Mouse (Mus musculus): ENCODE measurements at regions not wholly inside any gene's neighbourhood (a gene's known extent, or its start where the extent isn't known, plus 50 kb on each side); places are given as distances from the start of the nearest gene placed in this dataset.

DNA sequence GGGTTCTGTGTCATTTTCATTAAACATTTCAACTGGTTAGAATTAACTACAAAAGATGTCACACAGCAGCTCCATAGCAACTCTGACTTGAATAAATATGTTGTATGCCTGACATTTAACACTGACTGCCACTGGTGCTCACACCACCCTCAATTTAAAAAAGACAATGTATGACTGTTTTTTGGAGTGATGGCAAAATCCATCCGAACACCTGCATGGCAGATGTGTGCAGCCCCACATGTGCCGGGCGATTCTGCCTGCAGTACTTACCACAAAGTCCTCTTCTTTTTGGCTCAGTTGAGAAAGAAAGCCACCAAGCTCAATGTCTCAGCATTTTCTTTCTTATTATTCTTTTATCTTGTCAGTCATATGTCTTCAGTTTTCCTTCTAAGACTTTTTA lies 199.4 kb downstream of the 4930544G11Rik start:
- no peak overlapping the region for H3K4me2 ChIP-seq (replicated peaks; ENCODE audit: low read depth)
- H3K27me3 ChIP-seq (replicated peaks; ENCODE audit: control insufficient read depth, insufficient read depth, low read length): no peaks in the 10 kb centered on the region
- H3K27ac ChIP-seq (ENCODE audit: low read depth, low read length): no peak overlapping the region
- H3K9me3 ChIP-seq (ENCODE audit: control insufficient read depth): no peaks in the 10 kb centered on the region
- H3K4me1 ChIP-seq (replicated peaks; ENCODE audit: control insufficient read depth, insufficient read depth, low read length): no peaks in the 10 kb centered on the region
- no peak overlapping the region for H3K4me3 ChIP-seq (ENCODE audit: low read depth, low read length)
- H3K36me3 ChIP-seq (ENCODE audit: control insufficient read depth, insufficient read depth): no peaks in the 10 kb centered on the region
- 92% methylated on average over 3 of the region's 3 CpGs for WGBS
- no peak for ATAC-seq
- H3K9ac ChIP-seq (ENCODE audit: low read depth, low read length): no peak overlapping the region
- no peak for TF ChIP-seq CTCF (IDR thresholded peaks at IDR 0.05; ENCODE audit: low read depth)

DNA sequence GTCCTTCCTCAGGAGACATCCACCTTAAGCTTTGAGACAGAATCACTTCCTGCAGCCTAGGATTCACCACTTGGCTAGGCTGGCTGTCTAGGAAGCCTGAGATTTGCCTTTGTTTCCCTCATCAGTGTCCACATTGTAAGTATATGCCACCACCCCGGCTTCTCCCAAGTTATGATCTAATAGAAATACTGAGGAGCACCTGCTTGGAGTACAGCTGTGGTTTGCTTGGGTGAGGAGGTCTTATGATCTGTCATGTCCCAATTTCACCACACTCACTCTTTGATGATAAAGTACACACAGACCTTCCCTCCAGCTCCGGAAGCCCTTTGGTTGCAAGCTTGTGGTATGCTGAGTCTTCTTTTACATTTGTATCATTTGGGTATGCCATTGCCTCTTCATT lies 202.4 kb downstream of the 4930544G11Rik start:
- no peak overlapping the region for H3K4me3 ChIP-seq (ENCODE audit: low read depth, low read length)
- no peak for ATAC-seq

DNA sequence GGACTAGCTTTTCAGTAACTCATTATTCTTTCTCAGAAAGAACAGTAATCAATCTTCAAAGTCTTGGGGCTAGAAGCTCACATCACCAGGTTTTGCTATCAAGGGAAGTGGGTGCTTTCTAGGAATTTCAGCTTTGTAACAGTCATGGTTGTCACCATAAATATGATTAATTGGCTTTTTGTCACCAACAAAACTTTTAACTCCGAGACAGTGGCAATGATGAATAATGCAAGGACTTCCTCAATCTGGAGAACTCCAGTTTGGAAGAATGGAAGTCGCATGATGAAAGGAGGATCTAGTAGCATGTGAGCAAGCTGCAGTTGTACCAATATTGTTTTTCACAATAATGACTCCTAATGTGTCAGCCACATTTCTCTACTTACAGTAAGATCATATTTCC lies 208.4 kb downstream of the 4930544G11Rik start:
- Histone ChIP-seq H3K4me2 (replicated peaks; ENCODE audit: low read depth) (no peak overlapping the region), H3K4me1 (replicated peaks; ENCODE audit: control insufficient read depth, insufficient read depth, low read length) (no peaks in the 10 kb centered on the region), H3K9me3 (ENCODE audit: control insufficient read depth) (no peaks in the 10 kb centered on the region), H3K4me3 (ENCODE audit: low read depth, low read length) (no peak overlapping the region), H3K27ac (ENCODE audit: low read depth, low read length) (no peak overlapping the region), H3K27me3 (replicated peaks; ENCODE audit: control insufficient read depth, insufficient read depth, low read length) (no peaks in the 10 kb centered on the region), H3K36me3 (ENCODE audit: control insufficient read depth, insufficient read depth) (no peaks in the 10 kb centered on the region), H3K9ac (ENCODE audit: low read depth, low read length) (no peak overlapping the region)
- no peak for TF ChIP-seq CTCF (IDR thresholded peaks at IDR 0.05; ENCODE audit: low read depth)
- ATAC-seq: no peak
- WGBS: 60% methylated on average over 2 of the region's 2 CpGs

More for the DNA sequence above, 202.4 kb downstream of the 4930544G11Rik start:
- TF ChIP-seq CTCF (IDR thresholded peaks at IDR 0.05; ENCODE audit: low read depth): no peak
- Histone ChIP-seq H3K4me1 (replicated peaks; ENCODE audit: control insufficient read depth, insufficient read depth, low read length) (no peaks in the 10 kb centered on the region), H3K36me3 (ENCODE audit: control insufficient read depth, insufficient read depth) (no peaks in the 10 kb centered on the region), H3K27ac (ENCODE audit: low read depth, low read length) (no peak overlapping the region), H3K9me3 (ENCODE audit: control insufficient read depth) (no peaks in the 10 kb centered on the region), H3K9ac (ENCODE audit: low read depth, low read length) (no peak overlapping the region), H3K4me2 (replicated peaks; ENCODE audit: low read depth) (no peak overlapping the region), H3K27me3 (replicated peaks; ENCODE audit: control insufficient read depth, insufficient read depth, low read length) (no peaks in the 10 kb centered on the region)
- 97% methylated on average over 2 of the region's 2 CpGs for WGBS

- Histone ChIP-seq H3K4me1 (replicated peaks; ENCODE audit: control insufficient read depth, insufficient read depth, low read length) (no peaks in the 10 kb centered on the region), H3K36me3 (ENCODE audit: control insufficient read depth, insufficient read depth) (no peaks in the 10 kb centered on the region), H3K4me2 (replicated peaks; ENCODE audit: low read depth) (no peak overlapping the region), H3K9ac (ENCODE audit: low read depth, low read length) (no peak overlapping the region), H3K9me3 (ENCODE audit: control insufficient read depth) (no peaks in the 10 kb centered on the region), H3K27me3 (replicated peaks; ENCODE audit: control insufficient read depth, insufficient read depth, low read length) (no peaks in the 10 kb centered on the region), H3K27ac (ENCODE audit: low read depth, low read length) (no peak overlapping the region), H3K4me3 (ENCODE audit: low read depth, low read length) (no peak overlapping the region)
- TF ChIP-seq CTCF (IDR thresholded peaks at IDR 0.05; ENCODE audit: low read depth): no peak
- 60% methylated on average over 3 of the region's 3 CpGs for WGBS
- no peak for ATAC-seq
Measured at GRCm38 (mm10) chr6:66168913-66169312, 216.5 kb downstream of the 4930544G11Rik start.

DNA sequence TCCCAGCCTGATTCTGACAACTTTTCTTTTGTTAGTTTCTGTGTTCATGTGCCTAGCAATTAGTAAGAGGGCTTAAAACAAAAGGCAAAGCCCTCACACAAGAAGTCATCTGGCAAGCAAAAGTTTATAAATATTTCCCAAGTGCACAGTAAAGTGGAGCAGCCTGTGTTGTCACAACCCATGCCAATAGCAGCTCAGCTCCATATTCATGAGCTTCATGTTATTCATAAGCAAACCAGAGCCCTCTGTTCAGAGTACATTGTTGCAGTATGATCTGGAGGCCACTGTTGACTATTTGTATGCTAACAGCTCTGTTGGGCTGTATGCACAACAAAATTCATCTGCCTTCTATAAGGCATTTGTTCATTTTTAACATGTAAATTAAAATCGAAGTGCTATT lies 245.6 kb downstream of the 4930544G11Rik start:
- WGBS: 80% methylated on average over 1 of the region's 1 CpGs
- Histone ChIP-seq H3K4me2 (replicated peaks; ENCODE audit: low read depth) (no peak overlapping the region), H3K27ac (ENCODE audit: low read depth, low read length) (no peak overlapping the region), H3K4me1 (replicated peaks; ENCODE audit: control insufficient read depth, insufficient read depth, low read length) (no peaks in the 10 kb centered on the region), H3K27me3 (replicated peaks; ENCODE audit: control insufficient read depth, insufficient read depth, low read length) (no peaks in the 10 kb centered on the region), H3K9me3 (ENCODE audit: control insufficient read depth) (no peaks in the 10 kb centered on the region), H3K4me3 (ENCODE audit: low read depth, low read length) (no peak overlapping the region), H3K9ac (ENCODE audit: low read depth, low read length) (no peak overlapping the region), H3K36me3 (ENCODE audit: control insufficient read depth, insufficient read depth) (no peaks in the 10 kb centered on the region)
- ATAC-seq: no peak
- no peak for TF ChIP-seq CTCF (IDR thresholded peaks at IDR 0.05; ENCODE audit: low read depth)

DNA sequence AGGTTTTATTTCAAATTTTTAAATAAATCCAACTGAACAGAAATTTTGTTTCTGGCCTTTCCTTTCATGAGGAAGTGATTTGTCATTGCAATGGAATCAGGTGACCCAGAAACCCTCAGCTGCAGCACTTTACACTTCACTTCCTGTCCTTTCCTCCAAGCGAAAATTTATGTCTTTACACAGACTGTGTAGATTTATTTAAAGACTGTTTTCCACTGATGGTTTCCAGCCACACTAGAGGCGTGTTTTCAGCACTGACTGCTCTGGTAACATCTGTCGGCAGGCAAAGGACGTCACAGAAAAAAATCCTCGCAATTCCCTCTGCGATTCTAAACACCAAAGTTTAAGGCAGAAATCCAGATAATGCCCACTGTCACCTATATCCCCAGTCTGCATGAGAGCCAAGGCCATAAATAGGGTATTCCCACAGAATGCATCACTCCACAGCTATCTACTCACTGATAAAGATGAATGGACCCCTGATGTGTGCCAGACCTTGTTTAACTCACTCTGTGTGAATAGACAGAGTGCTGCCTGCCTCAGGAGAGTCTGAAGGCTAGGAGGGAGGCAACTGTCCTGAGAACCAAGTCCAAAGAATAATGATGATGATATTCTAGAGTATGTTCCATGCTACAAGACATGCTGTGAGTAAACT lies 247.9 kb downstream of the 4930544G11Rik start:
- H3K4me1 ChIP-seq (replicated peaks; ENCODE audit: control insufficient read depth, insufficient read depth, low read length): no peaks in the 10 kb centered on the region
- H3K4me3 ChIP-seq (ENCODE audit: low read depth, low read length): no peak overlapping the region
- H3K4me2 ChIP-seq (replicated peaks; ENCODE audit: low read depth): no peak overlapping the region
- no peak overlapping the region for H3K27ac ChIP-seq (ENCODE audit: low read depth, low read length)
- no peaks in the 10 kb centered on the region for H3K27me3 ChIP-seq (replicated peaks; ENCODE audit: control insufficient read depth, insufficient read depth, low read length)
- no peak overlapping the region for H3K9ac ChIP-seq (ENCODE audit: low read depth, low read length)
- ATAC-seq: no peak
- TF ChIP-seq CTCF (IDR thresholded peaks at IDR 0.05; ENCODE audit: low read depth): no peak
- 41% methylated on average over 6 of the region's 6 CpGs for WGBS
- no peaks in the 10 kb centered on the region for H3K9me3 ChIP-seq (ENCODE audit: control insufficient read depth)
- no peaks in the 10 kb centered on the region for H3K36me3 ChIP-seq (ENCODE audit: control insufficient read depth, insufficient read depth)
